Mouse (Mus musculus) lung, embryonic 14.5 days (tissue): ENCODE results near the gene Dok3. TPM values are rescaled to one million over a fixed set of nuclear protein-coding genes. Genes with fewer than 3 reads are reported as not detected.
A peak's percentile ranks its signal among the peaks of the same experiment; 100 is the strongest.
"Not testable (repeated sequence)": the region's sequence is repeated elsewhere in the genome, so short reads cannot be mapped to it uniquely, and the experiment has no call there.

Experiments
- ATAC-seq: fragments of 200-750 bp; cut with Nextera tagmentation; 2 replicates; pipeline ENCODE4 v1.8.0; 2017; ENCODE audit warnings: mild to moderate bottlenecking, moderate TSS enrichment, moderate library complexity; ENCODE audit not compliant: insufficient read depth
- DNase-seq: peaks from one replicate; pipeline ENCODE4 v3.0.0-alpha.2; 2015
- H3K27ac ChIP-seq: fragments of 300-500 bp; sonication (generic); 2 replicates; pipeline ENCODE4 v1.5.1; 2014; ENCODE audit warnings: low read depth, mild to moderate bottlenecking, moderate library complexity
- H3K27me3 ChIP-seq: fragments of 300-500 bp; sonication (generic); 2 replicates; pipeline ENCODE4 v1.6.1; 2014; ENCODE audit warnings: low read length, control low read depth; ENCODE audit not compliant: insufficient read depth
- H3K36me3 ChIP-seq: fragments of 300-500 bp; sonication (generic); 2 replicates; pipeline ENCODE4 v1.6.1; 2014; ENCODE audit warnings: control low read depth; ENCODE audit not compliant: insufficient read depth
- H3K4me1 ChIP-seq: fragments of 300-500 bp; sonication (generic); 2 replicates; pipeline ENCODE4 v1.6.1; 2014; ENCODE audit warnings: antibody characterized with exemption, control low read depth; ENCODE audit not compliant: insufficient read depth
- H3K4me2 ChIP-seq: fragments of 300-500 bp; sonication (generic); 2 replicates; pipeline ENCODE4 v1.6.1; 2014; ENCODE audit warnings: mild to moderate bottlenecking
- H3K4me3 ChIP-seq: fragments of 300-500 bp; sonication (generic); 2 replicates; pipeline ENCODE4 v1.5.1; 2014; ENCODE audit warnings: low read depth, low read length
- H3K9ac ChIP-seq: fragments of 300-500 bp; sonication (generic); 2 replicates; pipeline ENCODE4 v1.6.1; 2014
- H3K9me3 ChIP-seq: fragments of 300-500 bp; sonication (generic); 2 replicates; pipeline ENCODE4 v1.6.1; 2016; ENCODE audit warnings: low read depth, low read length, control low read depth
- CTCF ChIP-seq: IDR thresholded peaks from 2 replicates; pipeline ENCODE4 v1.5.1; 2016; ENCODE audit warnings: antibody characterized with exemption, low read depth
- WGBS: fragments of 180-500 bp; shearing (Covaris S2); extraction: QIAGEN DNeasy Blood & Tissue Kit; methylation state at CpG from one replicate; pipeline ENCODE4 v1.1.7; 2014; 5-methylcytosine and 5-hydroxymethylcytosine counted together
- polyA plus RNA-seq: library from polyadenylated mRNA; unstranded; fragments of >200 nt; fragmentation: Nextera tagmentation; extraction: Ambion mirVana; gene quantifications from 2 replicates; pipeline ENCODE4 v1.2.1, GENCODE M21; 2014

Dok3 gene
- 2.0 and 2.6 TPM in 2 replicates for polyA plus RNA-seq

- H3K27me3 ChIP-seq = no peaks in the 10 kb centered on the region
- no peak for TF ChIP-seq CTCF
- H3K4me2 ChIP-seq = no peak within 1 kb of the TSS
- no peak within 1 kb of the TSS for H3K27ac ChIP-seq
- peaks cover 51% of the 10 kb centered on the region for H3K36me3 ChIP-seq
- no peaks in the 10 kb centered on the region for H3K9me3 ChIP-seq
- 76% methylated on average over 8 of the region's 8 CpGs for WGBS
- ATAC-seq = no peak
- H3K4me1 ChIP-seq = no peaks in the 10 kb centered on the region
- H3K9ac ChIP-seq = no peak within 1 kb of the TSS
- no peak within 1 kb of the TSS for H3K4me3 ChIP-seq
- DNase-seq = no peak
Observed at GRCm38 (mm10) chr13:55529198-55529915, at the start of gene Dok3. Gene Dok3 (minus strand): TSS chr13:55529296.

DNA sequence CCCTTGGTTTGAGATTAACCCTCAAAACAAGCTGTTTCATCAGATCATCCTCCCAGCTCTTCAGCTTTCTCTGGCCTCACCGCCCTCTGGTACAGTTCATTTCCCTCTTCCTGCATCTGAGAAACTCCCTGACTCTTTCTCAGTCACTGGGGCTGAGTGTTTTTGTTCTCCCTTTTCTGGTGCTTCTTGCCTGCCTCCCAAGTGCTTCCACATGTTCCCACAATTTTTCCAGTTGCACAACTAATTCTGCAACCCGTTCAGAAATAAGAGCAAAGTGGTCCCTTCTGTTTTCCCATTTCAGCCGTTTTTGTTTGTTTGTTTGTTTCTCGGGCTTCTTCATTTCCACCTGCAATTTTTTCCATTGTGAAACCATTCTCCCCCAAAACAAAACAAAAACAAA lies 49.0 kb upstream of the Dok3 start:
- 74% methylated on average over 4 of the region's 4 CpGs for WGBS
- TF ChIP-seq CTCF = no peak
- H3K9ac ChIP-seq = no peak overlapping the region
- H3K27ac ChIP-seq = no peak overlapping the region
- H3K36me3 ChIP-seq = no peaks in the 10 kb centered on the region
- H3K4me2 ChIP-seq = no peak overlapping the region
- H3K4me1 ChIP-seq = no peaks in the 10 kb centered on the region
- no peak overlapping the region for H3K4me3 ChIP-seq
- no peak for DNase-seq
- no peaks in the 10 kb centered on the region for H3K27me3 ChIP-seq
- no peak for ATAC-seq
- H3K9me3 ChIP-seq = no peaks in the 10 kb centered on the region

GRCm38 (mm10) chr13:55576872-55577271 lies 47.8 kb upstream of the Dok3 start:
- H3K9ac ChIP-seq, H3K36me3 ChIP-seq, H3K4me3 ChIP-seq, ATAC-seq, H3K27me3 ChIP-seq, H3K27ac ChIP-seq, H3K9me3 ChIP-seq, H3K4me2 ChIP-seq, H3K4me1 ChIP-seq, DNase-seq: not testable (repeated sequence)
- 76% methylated on average over 7 of the region's 7 CpGs for WGBS

DNA sequence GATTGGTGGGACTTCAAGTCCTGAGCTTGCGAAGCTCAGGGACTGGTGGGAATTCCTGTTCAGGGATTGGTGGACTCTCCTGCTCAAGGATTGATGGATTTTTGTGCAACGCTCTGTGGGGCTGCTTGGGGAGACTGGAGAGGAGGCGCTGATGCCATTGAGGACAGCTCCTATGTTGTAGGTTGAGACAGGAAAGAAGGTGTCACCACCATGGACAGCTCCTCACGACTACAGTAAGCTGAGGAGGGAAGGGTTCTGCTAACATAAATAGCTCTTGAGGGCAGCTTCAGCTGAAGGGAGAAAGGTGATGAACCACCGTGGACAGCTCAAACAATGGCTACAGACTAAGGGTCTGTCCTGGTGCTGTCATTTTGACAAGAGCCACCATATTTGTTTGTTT lies 46.8 kb upstream of the Dok3 start:
- TF ChIP-seq CTCF = no peak
- H3K9me3 ChIP-seq = no peaks in the 10 kb centered on the region
- no peaks in the 10 kb centered on the region for H3K27me3 ChIP-seq
- DNase-seq (peak; percentile 44), ATAC-seq (no peak)
- no peaks in the 10 kb centered on the region for H3K36me3 ChIP-seq
- WGBS = 46% methylated on average over 5 of the region's 5 CpGs
- 0 out of 2 replicates have a peak, but pooled peaks cover 3% of the 10 kb centered on the region for H3K4me1 ChIP-seq
- H3K9ac ChIP-seq = no peak overlapping the region
- H3K4me3 ChIP-seq = no peak overlapping the region
- no peak overlapping the region for H3K4me2 ChIP-seq
- H3K27ac ChIP-seq = no peak overlapping the region

DNA sequence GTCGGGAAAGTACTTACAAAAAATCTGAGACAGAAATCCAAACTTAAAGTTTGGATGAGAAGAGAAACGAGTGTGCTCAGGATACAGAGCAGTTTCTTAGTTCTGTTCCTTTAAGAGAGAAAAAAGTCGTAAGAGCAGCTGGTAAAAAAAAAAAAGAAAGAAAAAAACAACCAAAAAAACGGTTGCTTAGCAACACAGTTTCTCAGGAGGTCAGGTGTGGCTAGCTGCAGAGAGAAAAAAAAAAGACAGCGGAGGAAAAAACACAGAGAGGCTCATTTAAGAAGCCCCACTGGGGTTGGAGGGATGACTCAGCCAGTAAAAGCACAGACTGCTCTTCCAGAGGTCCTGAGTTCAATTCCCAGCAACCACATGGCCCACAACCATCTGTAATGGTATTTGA lies 45.2 kb upstream of the Dok3 start:
- no peaks in the 10 kb centered on the region for H3K9me3 ChIP-seq
- no peak for DNase-seq
- H3K4me2 ChIP-seq = no peak overlapping the region
- no peaks in the 10 kb centered on the region for H3K27me3 ChIP-seq
- no peak overlapping the region for H3K9ac ChIP-seq
- H3K36me3 ChIP-seq = 0 out of 2 replicates have a peak, but pooled peaks cover 3% of the 10 kb centered on the region
- H3K4me3 ChIP-seq = no peak overlapping the region
- no peak for TF ChIP-seq CTCF
- ATAC-seq = no peak
- 68% methylated on average over 5 of the region's 5 CpGs for WGBS
- H3K4me1 ChIP-seq = peaks cover 5% of the 10 kb centered on the region
- no peak overlapping the region for H3K27ac ChIP-seq

DNA sequence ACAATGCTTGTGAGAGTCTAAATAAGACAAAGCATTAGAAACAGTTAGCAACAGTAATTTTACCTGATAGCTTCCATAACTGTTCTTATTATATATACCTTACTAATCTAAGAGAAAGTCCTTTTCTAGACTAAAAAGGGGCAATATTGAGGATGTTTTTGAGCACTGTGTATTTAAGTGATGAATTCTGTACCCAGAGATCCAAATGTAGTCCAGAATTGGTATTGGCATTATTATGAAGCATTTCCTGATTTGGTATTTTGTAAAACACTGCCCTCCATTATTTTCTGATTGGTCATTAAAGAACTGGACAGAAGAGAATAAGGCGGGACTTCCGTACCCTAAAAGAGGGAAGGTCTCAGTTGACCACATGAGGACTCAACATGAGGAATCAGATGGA lies 44.3 kb upstream of the Dok3 start, which contains the start of gene Tmed9:
Gene Tmed9 (plus strand): TSS at position 301 of the 400 bp plus-strand sequence.
- WGBS = 94% methylated on average over 2 of the region's 2 CpGs
- no peak within 1 kb of the TSS for H3K27ac ChIP-seq
- no peak within 1 kb of the TSS for H3K9ac ChIP-seq
- DNase-seq (no peak), ATAC-seq (no peak)
- H3K4me1 ChIP-seq = peaks cover 7% of the 10 kb centered on the region
- H3K4me2 ChIP-seq = no peak within 1 kb of the TSS
- no peaks in the 10 kb centered on the region for H3K9me3 ChIP-seq
- H3K36me3 ChIP-seq = 0 out of 2 replicates have a peak, but pooled peaks cover 9% of the 10 kb centered on the region
- H3K27me3 ChIP-seq = no peaks in the 10 kb centered on the region
- TF ChIP-seq CTCF = no peak
- no peak within 1 kb of the TSS for H3K4me3 ChIP-seq

GRCm38 (mm10) chr13:55571977-55572376 lies 42.9 kb upstream of the Dok3 start:
- WGBS = 79% methylated on average over 2 of the region's 2 CpGs
- H3K27ac ChIP-seq = no peak overlapping the region
- no peaks in the 10 kb centered on the region for H3K9me3 ChIP-seq
- peaks cover 7% of the 10 kb centered on the region for H3K4me1 ChIP-seq
- no peak for ATAC-seq
- H3K27me3 ChIP-seq = no peaks in the 10 kb centered on the region
- H3K4me3 ChIP-seq = peak overlapping the region; percentile 95; the same call in 1 of the 2 replicates
- no peak for TF ChIP-seq CTCF
- no peak overlapping the region for H3K9ac ChIP-seq
- H3K4me2 ChIP-seq = peak overlapping the region; percentile 99; the same call in 1 of the 2 replicates
- H3K36me3 ChIP-seq = peaks cover 20% of the 10 kb centered on the region; the same call in 1 of the 2 replicates
- no peak for DNase-seq
